Mouse (Mus musculus): ENCODE data around the gene Uck2. TPM values are rescaled to one million over a fixed set of nuclear protein-coding genes. Genes with fewer than 3 reads are reported as not detected.
A peak's percentile ranks its signal among the peaks of the same experiment; 100 is the strongest.

Uck2 gene
- total and polyA plus RNA-seq, 3 experiments = 191 to 643 (median 290) TPM

DNA sequence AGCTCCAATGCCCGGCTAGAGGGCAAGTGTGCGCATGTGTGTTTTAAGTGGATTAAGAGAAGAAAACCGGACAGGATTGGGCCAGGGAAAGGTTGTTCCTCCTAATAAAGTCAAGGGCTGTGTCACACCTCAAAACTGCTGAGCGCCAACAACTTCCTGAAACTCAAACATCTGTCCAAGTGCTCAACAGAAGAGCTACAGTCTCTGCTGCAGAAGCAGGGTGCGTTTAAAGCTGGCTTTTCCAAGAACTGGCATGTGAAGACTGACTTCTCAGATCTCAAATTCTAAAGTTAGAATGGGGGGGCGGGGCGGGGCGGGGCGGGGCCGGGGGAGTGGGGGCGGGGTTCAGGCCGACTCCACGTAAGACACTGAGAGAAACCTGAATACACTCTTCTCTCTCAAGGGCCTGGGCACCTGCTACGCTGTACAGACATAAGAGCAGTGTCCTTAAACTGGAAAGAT, 15.7 kb downstream of the Uck2 start:
- DNase-seq (ENCODE audit: low read depth, low spot score) = peak; percentile 86
- no peaks in the 10 kb centered on the region for H3K27me3 ChIP-seq (ENCODE audit: control insufficient read depth in 1 of 2, insufficient read depth in 2 of 2, low read length in 2 of 2)
- peaks cover 94% of the 10 kb centered on the region for H3K79me2 ChIP-seq (ENCODE audit: control insufficient read depth, insufficient read depth, low read length, poor library complexity)
- peak overlapping the region; percentile 85 for H3K27ac ChIP-seq (ENCODE audit: control insufficient read depth, low read depth, low read length)
- no peak overlapping the region for H3K4me3 ChIP-seq (ENCODE audit: control insufficient read depth in 1 of 2, insufficient read depth in 1 of 2, low read depth in 2 of 2, low read length in 2 of 2)
- peaks cover 30 to 57% of the 10 kb centered on the region in 2 experiments for H3K4me1 ChIP-seq (ENCODE audit: control insufficient read depth in 1 of 2, insufficient read depth in 2 of 2, low read length in 2 of 2)
- peaks cover 5 to 61% of the 10 kb centered on the region in 2 experiments; a peak in 3 of 4 replicates for H3K36me3 ChIP-seq (ENCODE audit: control insufficient read depth in 1 of 2, insufficient read depth in 2 of 2, low read length in 2 of 2)
- peak overlapping the region; percentile 47 for H3K9ac ChIP-seq (ENCODE audit: control insufficient read depth, low read depth, low read length, poor library complexity, severe bottlenecking)
- H3K9me3 ChIP-seq (replicated peaks; ENCODE audit: insufficient read depth, low read length) = no peaks in the 10 kb centered on the region
- no peak for TF ChIP-seq HCFC1 (IDR thresholded peaks at IDR 0.05; ENCODE audit: low read depth, low read length)
- 0 out of 4 replicates have a peak, but pooled peaks of 1 of the 2 experiments have one; percentile 20 for TF ChIP-seq POLR2A (IDR thresholded peaks at IDR 0.05; ENCODE audit: control insufficient read depth in 1 of 2, insufficient read depth in 1 of 2, low read depth in 1 of 2, low read length in 2 of 2, poor library complexity in 1 of 2)
- TF ChIP-seq ELF1 (IDR thresholded peaks at IDR 0.05; ENCODE audit: low read depth, low read length) = peak; percentile 59; the same call in 1 of the 2 replicates
- TF ChIP-seq MXI1 (IDR thresholded peaks at IDR 0.05; ENCODE audit: low read depth, low read length) = no peak; the same call in 1 of the 2 replicates
- TF ChIP-seq MAX (IDR thresholded peaks at IDR 0.05; ENCODE audit: low read length) = no peak
- no peak for TF ChIP-seq MAZ (IDR thresholded peaks at IDR 0.05; ENCODE audit: low read depth, low read length)
- TF ChIP-seq SIN3A (IDR thresholded peaks at IDR 0.05; ENCODE audit: low read length) = peak; percentile 69; the same call in 1 of the 2 replicates
- TF ChIP-seq ETS1 (IDR thresholded peaks at IDR 0.05; ENCODE audit: low read depth, low read length) = peak; percentile 74
- TF ChIP-seq TAL1 (IDR thresholded peaks at IDR 0.05; ENCODE audit: low read length) = no peak
- TF ChIP-seq CHD1 (IDR thresholded peaks at IDR 0.05; ENCODE audit: low read depth, low read length) = no peak
- TF ChIP-seq GATA1 (IDR thresholded peaks at IDR 0.05; ENCODE audit: low read depth, low read length) = no peak
- peak; percentile 22; the same call in 1 of the 2 replicates for TF ChIP-seq BHLHE40 (IDR thresholded peaks at IDR 0.05; ENCODE audit: borderline replicate concordance, low read depth, low read length)

- Histone ChIP-seq H3K27me3 (ENCODE audit: control insufficient read depth in 1 of 2, insufficient read depth in 2 of 2, low read length in 2 of 2) (no peaks in the 10 kb centered on the region), H3K9me3 (replicated peaks; ENCODE audit: insufficient read depth, low read length) (no peaks in the 10 kb centered on the region), H3K79me2 (ENCODE audit: control insufficient read depth, insufficient read depth, low read length, poor library complexity) (peaks cover 95% of the 10 kb centered on the region), H3K9ac (ENCODE audit: control insufficient read depth, low read depth, low read length, poor library complexity, severe bottlenecking) (peak overlapping the region; percentile 31), H3K4me3 (ENCODE audit: control insufficient read depth in 1 of 2, insufficient read depth in 1 of 2, low read depth in 2 of 2, low read length in 2 of 2) (no peak overlapping the region; a peak in 1 of 4 replicates), H3K27ac (ENCODE audit: control insufficient read depth, low read depth, low read length) (peak overlapping the region; percentile 85), H3K36me3 (ENCODE audit: control insufficient read depth in 1 of 2, insufficient read depth in 2 of 2, low read length in 2 of 2) (peaks cover 5 to 61% of the 10 kb centered on the region in 2 experiments; a peak in 3 of 4 replicates), H3K4me1 (ENCODE audit: control insufficient read depth in 1 of 2, insufficient read depth in 2 of 2, low read length in 2 of 2) (peaks cover 30 to 52% of the 10 kb centered on the region in 2 experiments)
- TF ChIP-seq SMC3 (IDR thresholded peaks at IDR 0.05; ENCODE audit: low read depth, low read length) = no peak
- 0 out of 2 replicates have a peak, but pooled peaks have one; percentile 9 for TF ChIP-seq CHD1 (IDR thresholded peaks at IDR 0.05; ENCODE audit: low read depth, low read length)
- DNase-seq (ENCODE audit: low read depth, low spot score) = peak; percentile 56
These were observed 16.6 kb downstream of the Uck2 start for GRCm38 (mm10) chr1:167268360-167269063.

DNA sequence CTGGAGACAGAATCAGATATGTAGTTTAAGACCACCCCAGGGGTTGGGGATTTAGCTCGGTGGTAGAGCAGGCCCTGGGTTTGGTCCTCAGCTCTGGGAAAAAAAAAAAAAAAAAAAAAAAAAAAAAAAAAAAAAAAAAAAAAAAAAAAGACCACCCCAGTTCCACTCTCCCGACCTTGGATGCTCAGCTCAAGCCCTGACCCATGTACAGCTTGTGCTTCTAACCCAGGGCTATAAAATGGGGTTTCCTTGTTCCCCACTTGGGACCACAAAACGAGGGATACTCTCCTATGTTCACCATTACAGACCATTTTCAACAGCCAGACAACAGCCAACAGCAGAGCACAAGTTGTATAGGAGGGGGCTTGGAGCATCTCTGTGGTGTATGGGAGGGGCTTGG, 18.4 kb downstream of the Uck2 start:
- Histone ChIP-seq H3K4me3 (ENCODE audit: control insufficient read depth in 1 of 2, insufficient read depth in 1 of 2, low read depth in 2 of 2, low read length in 2 of 2) (no peak overlapping the region), H3K27me3 (ENCODE audit: control insufficient read depth in 1 of 2, insufficient read depth in 2 of 2, low read length in 2 of 2) (no peaks in the 10 kb centered on the region), H3K9me3 (replicated peaks; ENCODE audit: insufficient read depth, low read length) (no peaks in the 10 kb centered on the region), H3K27ac (ENCODE audit: control insufficient read depth, low read depth, low read length) (no peak overlapping the region), H3K36me3 (ENCODE audit: control insufficient read depth in 1 of 2, insufficient read depth in 2 of 2, low read length in 2 of 2) (peaks cover 4 to 45% of the 10 kb centered on the region in 2 experiments; a peak in 3 of 4 replicates), H3K9ac (ENCODE audit: control insufficient read depth, low read depth, low read length, poor library complexity, severe bottlenecking) (no peak overlapping the region), H3K79me2 (ENCODE audit: control insufficient read depth, insufficient read depth, low read length, poor library complexity) (peaks cover 97% of the 10 kb centered on the region), H3K4me1 (ENCODE audit: control insufficient read depth in 1 of 2, insufficient read depth in 2 of 2, low read length in 2 of 2) (peaks cover 19 to 37% of the 10 kb centered on the region in 2 experiments)
- no peak for TF ChIP-seq UBTF (IDR thresholded peaks at IDR 0.05; ENCODE audit: borderline replicate concordance, insufficient read depth, low read depth, low read length)
- TF ChIP-seq KAT2A (conservative IDR thresholded peaks at IDR 0.05; ENCODE audit: low read depth, low read length) = no peak
- TF ChIP-seq SIN3A (IDR thresholded peaks at IDR 0.05; ENCODE audit: low read length) = no peak
- TF ChIP-seq ZNF384 (IDR thresholded peaks at IDR 0.05; ENCODE audit: low read depth, low read length) = no peak
- no peak for TF ChIP-seq CHD1 (IDR thresholded peaks at IDR 0.05; ENCODE audit: low read depth, low read length)
- no peak for TF ChIP-seq TBP (IDR thresholded peaks at IDR 0.05; ENCODE audit: low read depth, low read length)
- no peak for TF ChIP-seq ETS1 (IDR thresholded peaks at IDR 0.05; ENCODE audit: low read depth, low read length)
- no peak for TF ChIP-seq MEF2A (IDR thresholded peaks at IDR 0.05; ENCODE audit: extremely low read depth, insufficient replicate concordance, low read depth, low read length, poor library complexity, severe bottlenecking)
- TF ChIP-seq BHLHE40 (IDR thresholded peaks at IDR 0.05; ENCODE audit: borderline replicate concordance, low read depth, low read length) = no peak
- TF ChIP-seq MAFK (IDR thresholded peaks at IDR 0.05; ENCODE audit: borderline replicate concordance, low read depth, low read length) = no peak
- no peak for TF ChIP-seq MAZ (IDR thresholded peaks at IDR 0.05; ENCODE audit: low read depth, low read length)
- no peak for TF ChIP-seq RCOR1 (IDR thresholded peaks at IDR 0.05; ENCODE audit: low read depth, low read length)
- TF ChIP-seq TAL1 (IDR thresholded peaks at IDR 0.05; ENCODE audit: low read length) = no peak
- DNase-seq (ENCODE audit: low read depth, low spot score) = no peak
